Mouse (Mus musculus): ENCODE results near the gene Adarb2.

- TF ChIP-seq TAL1 (IDR thresholded peaks at IDR 0.05; ENCODE audit: low read length) (no peak), GATA1 (IDR thresholded peaks at IDR 0.05; ENCODE audit: low read length) (no peak)
Measured at GRCm38 (mm10) chr13:8207337-8207736, 4.7 kb downstream of the Adarb2 start.
